Mouse (Mus musculus): ENCODE measurements around the gene Banf2.

DNA sequence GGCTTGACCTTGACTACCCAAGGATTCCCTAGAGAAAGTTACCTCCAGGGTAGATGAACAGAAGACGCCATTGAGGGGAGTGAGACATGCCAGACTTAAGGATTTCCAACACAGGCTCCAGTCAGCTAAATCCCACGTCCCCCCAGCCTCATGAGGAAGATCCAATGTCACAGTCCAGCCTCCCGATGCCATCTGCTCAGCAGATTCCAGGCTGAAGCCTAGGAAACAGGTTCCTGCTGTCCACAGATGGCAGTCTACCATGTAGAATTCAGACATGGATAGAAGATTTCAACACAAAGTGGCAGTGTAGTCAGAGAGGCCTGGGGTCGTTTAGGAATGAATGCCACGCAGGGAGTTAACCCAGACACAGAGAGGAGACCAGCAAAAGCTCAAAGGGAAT is 18.4 kb upstream of the Banf2 start:
- no peak for TF ChIP-seq EP300 (IDR thresholded peaks at IDR 0.05; ENCODE audit: low read depth)
- no peak for TF ChIP-seq CTCF (IDR thresholded peaks at IDR 0.05; ENCODE audit: low read depth)
